Mouse (Mus musculus) heart, embryonic 11.5 days (tissue): Measurements from ENCODE around the gene Rfc2. TPM values are rescaled to one million over a fixed set of nuclear protein-coding genes. Genes with fewer than 3 reads are reported as not detected.

Source experiments
- ATAC-seq: fragments of 200-750 bp; cut with Nextera tagmentation; replicated peaks from 2 replicates; pipeline ENCODE4 v1.8.0; 2017; ENCODE audit warnings: moderate library complexity; ENCODE audit not compliant: insufficient number of reproducible peaks, low FRiP score, low TSS enrichment
- H3K27ac ChIP-seq: fragments of 300-500 bp; sonication (generic); 2 replicates; pipeline ENCODE4 v1.5.1; 2014; ENCODE audit warnings: mild to moderate bottlenecking, low read depth, low read length
- H3K27me3 ChIP-seq: fragments of 300-500 bp; sonication (generic); 2 replicates; pipeline ENCODE4 v1.6.1; 2014; ENCODE audit warnings: mild to moderate bottlenecking, low read length, mixed read lengths; ENCODE audit not compliant: control insufficient read depth, insufficient read depth
- H3K36me3 ChIP-seq: fragments of 300-500 bp; sonication (generic); 2 replicates; pipeline ENCODE4 v1.6.1; 2014; ENCODE audit warnings: mild to moderate bottlenecking, low read length, moderate library complexity, mixed read lengths; ENCODE audit not compliant: control insufficient read depth, insufficient read depth
- H3K4me1 ChIP-seq: fragments of 300-500 bp; sonication (generic); 2 replicates; pipeline ENCODE4 v1.6.1; 2014; ENCODE audit warnings: low read length; ENCODE audit not compliant: control insufficient read depth, insufficient read depth
- H3K4me2 ChIP-seq: fragments of 300-500 bp; sonication (generic); 2 replicates; pipeline ENCODE4 v1.6.1; 2014; ENCODE audit warnings: mild to moderate bottlenecking, moderate library complexity
- H3K4me3 ChIP-seq: fragments of 300-500 bp; sonication (generic); 2 replicates; pipeline ENCODE4 v1.5.1; 2014; ENCODE audit warnings: low read depth, low read length
- H3K9ac ChIP-seq: fragments of 300-500 bp; sonication (generic); 2 replicates; pipeline ENCODE4 v1.6.1; 2014; ENCODE audit warnings: mild to moderate bottlenecking, low read depth, low read length, moderate library complexity
- H3K9me3 ChIP-seq: fragments of 300-500 bp; sonication (generic); replicated peaks from 2 replicates; pipeline ENCODE4 v1.6.1; 2016; ENCODE audit warnings: low read length; ENCODE audit not compliant: control insufficient read depth
- WGBS: fragments of 180-500 bp; shearing (Covaris S2); extraction: QIAGEN DNeasy Blood & Tissue Kit; methylation state at CpG from one replicate; pipeline ENCODE4 v1.1.7; 2014; ENCODE audit not compliant: insufficient replicate concordance; 5-methylcytosine and 5-hydroxymethylcytosine counted together
- polyA plus RNA-seq: library from polyadenylated mRNA; unstranded; fragments of >200 nt; fragmentation: Nextera tagmentation; extraction: Ambion mirVana; gene quantifications from 2 replicates; pipeline ENCODE4 v1.2.1, GENCODE M21; 2014

Rfc2 gene
- polyA plus RNA-seq, result 216 and 234 TPM in 2 replicates

GRCm38 (mm10) chr5:134581146-134581545 lies at the start of gene Rfc2:
Rfc2 (plus strand) TSS chr5:134581366.
- H3K27ac ChIP-seq, result no peak within 1 kb of the TSS
- H3K36me3 ChIP-seq, result no peaks in the 10 kb centered on the region
- no peaks in the 10 kb centered on the region for H3K9me3 ChIP-seq
- H3K27me3 ChIP-seq, result no peaks in the 10 kb centered on the region
- ATAC-seq, result no peak
- no peak within 1 kb of the TSS for H3K4me2 ChIP-seq
- 0 out of 2 replicates have a peak, but pooled peaks cover 5% of the 10 kb centered on the region for H3K4me1 ChIP-seq
- no peak within 1 kb of the TSS for H3K9ac ChIP-seq
- WGBS, result 78% methylated on average over 5 of the region's 5 CpGs
- H3K4me3 ChIP-seq, result no peak within 1 kb of the TSS

DNA sequence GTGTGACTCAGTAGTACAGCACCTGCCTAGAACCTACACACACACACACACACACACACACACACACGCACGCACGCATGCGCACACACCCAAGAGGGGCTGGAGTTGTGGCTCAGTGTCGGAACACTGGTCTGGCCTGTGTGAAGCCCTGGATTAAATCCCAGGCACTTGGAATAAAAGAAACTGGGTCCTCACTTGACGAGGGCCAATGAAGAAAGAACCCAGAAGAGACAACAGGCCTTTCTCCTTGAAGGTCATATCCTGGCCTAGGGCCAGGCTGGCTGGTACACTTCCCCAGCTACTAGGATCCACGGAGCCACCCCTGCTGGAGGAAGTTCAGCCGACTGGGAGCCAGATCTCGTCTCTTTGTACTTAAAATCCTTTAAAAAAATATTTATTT lies 49.6 kb upstream of the Rfc2 start:
- Histone ChIP-seq H3K9ac (no peak overlapping the region), H3K27me3 (no peaks in the 10 kb centered on the region), H3K4me3 (no peak overlapping the region), H3K4me2 (no peak overlapping the region), H3K4me1 (no peaks in the 10 kb centered on the region), H3K36me3 (peaks cover 4% of the 10 kb centered on the region; the same call in 1 of the 2 replicates), H3K9me3 (no peaks in the 10 kb centered on the region), H3K27ac (no peak overlapping the region)
- WGBS, result 84% methylated on average over 9 of the region's 9 CpGs
- no peak for ATAC-seq

DNA sequence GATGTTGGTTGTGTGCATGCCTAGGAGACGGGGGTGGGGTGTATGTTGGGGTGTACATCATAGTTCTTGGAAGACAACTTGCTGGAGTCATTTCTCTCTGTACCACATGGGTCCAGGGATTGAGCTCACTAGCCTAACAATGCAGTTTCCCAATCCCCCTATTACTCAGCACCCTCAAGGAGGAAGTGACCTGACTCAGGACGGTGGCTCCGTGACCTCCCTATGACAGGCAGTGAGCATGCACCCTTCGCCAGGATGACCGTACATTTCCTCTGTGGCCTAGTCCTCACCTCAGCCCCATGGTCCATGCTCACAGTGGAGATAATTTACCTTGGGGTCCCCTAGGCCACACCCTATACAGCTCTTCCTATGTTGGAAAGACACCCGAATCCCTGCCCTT lies 48.7 kb upstream of the Rfc2 start:
- no peak for ATAC-seq
- Histone ChIP-seq H3K4me1 (no peaks in the 10 kb centered on the region), H3K4me2 (no peak overlapping the region), H3K27ac (no peak overlapping the region), H3K9me3 (no peaks in the 10 kb centered on the region), H3K9ac (no peak overlapping the region), H3K4me3 (no peak overlapping the region), H3K27me3 (no peaks in the 10 kb centered on the region), H3K36me3 (peaks cover 4% of the 10 kb centered on the region; the same call in 1 of the 2 replicates)
- WGBS, result 90% methylated on average over 6 of the region's 6 CpGs

DNA sequence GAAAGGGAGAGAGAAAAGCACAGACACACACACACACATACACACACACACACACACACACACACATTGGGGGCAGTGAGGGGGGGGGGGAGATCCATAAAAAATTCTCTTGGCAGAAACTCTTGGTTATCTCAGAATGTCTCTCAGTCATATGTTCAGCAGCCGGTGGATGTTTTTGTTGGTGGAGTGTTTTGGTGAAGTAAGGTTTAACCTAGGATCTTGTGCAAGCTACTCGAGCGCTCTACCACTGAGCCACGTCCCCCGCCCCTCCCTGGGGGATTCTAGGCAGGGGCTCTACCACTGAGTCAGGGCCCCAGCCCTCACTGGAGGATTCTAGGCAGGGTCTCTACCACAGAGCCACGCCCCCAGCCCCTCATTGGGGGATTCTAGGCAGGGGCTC lies 45.1 kb upstream of the Rfc2 start:
- Histone ChIP-seq H3K4me3 (no peak overlapping the region), H3K4me1 (peaks cover 4% of the 10 kb centered on the region; the same call in 1 of the 2 replicates), H3K9ac (no peak overlapping the region), H3K27ac (no peak overlapping the region), H3K27me3 (no peaks in the 10 kb centered on the region), H3K9me3 (no peaks in the 10 kb centered on the region), H3K36me3 (peaks cover 7% of the 10 kb centered on the region; the same call in 1 of the 2 replicates), H3K4me2 (no peak overlapping the region)
- 84% methylated on average over 6 of the region's 6 CpGs for WGBS
- no peak for ATAC-seq

- Histone ChIP-seq H3K9ac (peak overlapping the region; percentile 39; the same call in 1 of the 2 replicates), H3K27me3 (no peaks in the 10 kb centered on the region), H3K4me1 (peaks cover 11% of the 10 kb centered on the region; the same call in 1 of the 2 replicates), H3K36me3 (0 out of 2 replicates have a peak, but pooled peaks cover 3% of the 10 kb centered on the region), H3K4me2 (no peak overlapping the region), H3K27ac (peak overlapping the region; percentile 85), H3K4me3 (no peak overlapping the region), H3K9me3 (no peaks in the 10 kb centered on the region)
- 15% methylated on average over 3 of the region's 3 CpGs for WGBS
- peak; percentile 80; the same call in 1 of the 2 replicates for ATAC-seq
These were observed 41.3 kb upstream of the Rfc2 start for GRCm38 (mm10) chr5:134539891-134540290.

GRCm38 (mm10) chr5:134540881-134541280 lies 40.3 kb upstream of the Rfc2 start:
- no peak for ATAC-seq
- no peaks in the 10 kb centered on the region for H3K9me3 ChIP-seq
- no peaks in the 10 kb centered on the region for H3K27me3 ChIP-seq
- H3K4me3 ChIP-seq, result no peak overlapping the region
- H3K4me1 ChIP-seq, result peaks cover 11% of the 10 kb centered on the region; the same call in 1 of the 2 replicates
- 72% methylated on average over 6 of the region's 6 CpGs for WGBS
- H3K4me2 ChIP-seq, result no peak overlapping the region
- H3K27ac ChIP-seq, result peak overlapping the region; percentile 25
- 0 out of 2 replicates have a peak, but pooled peaks cover 3% of the 10 kb centered on the region for H3K36me3 ChIP-seq
- no peak overlapping the region for H3K9ac ChIP-seq

GRCm38 (mm10) chr5:134541640-134542039 lies 39.5 kb upstream of the Rfc2 start:
- H3K4me1 ChIP-seq, result peaks cover 11% of the 10 kb centered on the region; the same call in 1 of the 2 replicates
- no peak overlapping the region for H3K4me3 ChIP-seq
- 39% methylated on average over 7 of the region's 7 CpGs for WGBS
- 0 out of 2 replicates have a peak, but pooled peaks cover 3% of the 10 kb centered on the region for H3K36me3 ChIP-seq
- H3K27me3 ChIP-seq, result no peaks in the 10 kb centered on the region
- H3K27ac ChIP-seq, result peak overlapping the region; percentile 58; the same call in 1 of the 2 replicates
- no peak overlapping the region for H3K4me2 ChIP-seq
- no peak for ATAC-seq
- H3K9me3 ChIP-seq, result no peaks in the 10 kb centered on the region
- no peak overlapping the region for H3K9ac ChIP-seq

DNA sequence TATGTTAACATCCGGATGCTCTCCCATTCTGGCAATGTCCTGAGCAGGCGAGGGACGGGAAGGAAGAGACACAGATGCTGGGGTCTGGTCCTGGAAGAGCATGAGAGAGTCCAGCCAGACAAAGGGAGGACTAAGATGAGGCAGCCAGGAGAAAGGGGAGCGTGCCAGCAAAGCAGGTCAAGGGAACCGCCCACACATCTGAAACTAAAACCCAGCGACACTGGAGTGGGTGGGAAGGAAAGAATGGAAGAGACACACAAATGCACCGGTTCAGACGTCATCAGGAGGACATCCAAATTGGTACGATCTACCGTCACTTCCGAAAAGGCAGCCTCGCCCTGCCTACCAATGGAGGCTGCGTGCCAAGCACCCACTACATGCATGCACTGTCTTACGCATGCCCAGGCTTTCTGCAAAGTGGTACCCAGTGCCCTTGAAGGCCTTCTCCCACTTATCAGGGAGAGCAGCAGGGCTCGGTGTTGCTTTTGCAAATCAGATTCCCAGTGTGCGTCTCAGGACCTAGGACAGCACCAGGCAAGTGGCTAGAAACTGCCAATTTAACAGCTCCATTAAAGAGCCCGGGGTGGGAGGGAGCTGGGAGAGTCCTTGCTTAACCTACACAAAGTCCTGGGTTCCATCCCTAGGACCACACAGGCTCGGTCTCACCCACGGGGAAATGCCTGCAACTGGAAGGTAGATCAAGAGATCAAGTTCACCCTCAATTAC lies 36.5 kb upstream of the Rfc2 start:
- Histone ChIP-seq H3K4me3 (no peak overlapping the region), H3K9me3 (no peaks in the 10 kb centered on the region), H3K9ac (no peak overlapping the region), H3K36me3 (no peaks in the 10 kb centered on the region), H3K27me3 (no peaks in the 10 kb centered on the region), H3K27ac (no peak overlapping the region), H3K4me1 (peaks cover 11% of the 10 kb centered on the region; the same call in 1 of the 2 replicates), H3K4me2 (no peak overlapping the region)
- ATAC-seq, result no peak
- WGBS, result 56% methylated on average over 19 of the region's 19 CpGs
